Mouse (Mus musculus): ENCODE results near the gene Fyn.

GRCm38 (mm10) chr10:39514916-39515315 lies 146.3 kb downstream of the Fyn start:
- TF ChIP-seq POLR2A (IDR thresholded peaks at IDR 0.05; ENCODE audit: low read depth, low read length), result no peak
- TF ChIP-seq MXI1 (IDR thresholded peaks at IDR 0.05; ENCODE audit: low read depth, low read length), result no peak
- TF ChIP-seq CTCF (conservative IDR thresholded peaks at IDR 0.05 in 1 of 2, IDR thresholded peaks at IDR 0.05 in 1 of 2; ENCODE audit: low read depth in 2 of 2, low read length in 2 of 2), result no peak
- no peak for TF ChIP-seq E2F4 (IDR thresholded peaks at IDR 0.05; ENCODE audit: insufficient replicate concordance, low read depth, low read length)
- TF ChIP-seq EP300 (IDR thresholded peaks at IDR 0.05; ENCODE audit: low read length), result no peak
- TF ChIP-seq JUN (IDR thresholded peaks at IDR 0.05; ENCODE audit: insufficient read depth, low read depth, low read length), result no peak
- TF ChIP-seq CHD2 (IDR thresholded peaks at IDR 0.05; ENCODE audit: low read length), result no peak
- TF ChIP-seq IRF4 (IDR thresholded peaks at IDR 0.05; ENCODE audit: low read depth, low read length), result no peak
- TF ChIP-seq ZMIZ1 (IDR thresholded peaks at IDR 0.05; ENCODE audit: low read depth, low read length), result no peak
- TF ChIP-seq USF2 (conservative IDR thresholded peaks at IDR 0.05; ENCODE audit: low read depth, low read length), result no peak
- no peak for TF ChIP-seq NRF1 (IDR thresholded peaks at IDR 0.05; ENCODE audit: low read depth, low read length)
- no peak for TF ChIP-seq MAFK (IDR thresholded peaks at IDR 0.05; ENCODE audit: insufficient replicate concordance, low read length)
- no peak for TF ChIP-seq KAT2A (IDR thresholded peaks at IDR 0.05; ENCODE audit: insufficient replicate concordance, low read length)
